Mouse (Mus musculus) heart, postnatal 0 days (tissue): ENCODE measurements at regions not wholly inside any gene's neighbourhood (a gene's known extent, or its start where the extent isn't known, plus 50 kb on each side); places are given as distances from the start of the nearest gene placed in this dataset.

Experiments used
- CTCF ChIP-seq: IDR thresholded peaks from 2 replicates; pipeline ENCODE4 v1.5.1; 2016; ENCODE audit warnings: antibody characterized with exemption, control low read depth, low read depth
- EP300 ChIP-seq: IDR thresholded peaks from 2 replicates; pipeline ENCODE4 v1.6.1; 2016; ENCODE audit warnings: antibody characterized with exemption, low read depth

GRCm38 (mm10) chr16:8188505-8188904 is 236.4 kb downstream of the Tmem114 start:
- TF ChIP-seq EP300 (no peak), CTCF (no peak)
